Mouse (Mus musculus) stomach, embryonic 16.5 days (tissue): Measurements from ENCODE around the gene Cacna1a. TPM values are rescaled to one million over a fixed set of nuclear protein-coding genes. Genes with fewer than 3 reads are reported as not detected.
A peak's percentile ranks its signal among the peaks of the same experiment; 100 is the strongest.

Experiments
- ATAC-seq: fragments of 200-750 bp; cut with Nextera tagmentation; 2 replicates; pipeline ENCODE4 v1.8.0; 2017; ENCODE audit warnings: moderate number of reproducible peaks, moderate TSS enrichment; ENCODE audit not compliant: insufficient read depth, low FRiP score
- H3K27ac ChIP-seq: fragments of 300-500 bp; sonication (generic); 2 replicates; pipeline ENCODE4 v1.5.1; 2014; ENCODE audit warnings: low read length
- H3K27me3 ChIP-seq: fragments of 300-500 bp; sonication (generic); 2 replicates; pipeline ENCODE4 v1.6.1; 2014; ENCODE audit warnings: low read length, control low read depth, mixed read lengths; ENCODE audit not compliant: control insufficient read depth, insufficient read depth
- H3K36me3 ChIP-seq: fragments of 300-500 bp; sonication (generic); 2 replicates; pipeline ENCODE4 v1.6.1; 2014; ENCODE audit warnings: low read length; ENCODE audit not compliant: control insufficient read depth, insufficient read depth
- H3K4me1 ChIP-seq: fragments of 300-500 bp; sonication (generic); 2 replicates; pipeline ENCODE4 v1.6.1; 2014; ENCODE audit warnings: low read length, control low read depth, mixed read lengths; ENCODE audit not compliant: control insufficient read depth, insufficient read depth
- H3K4me2 ChIP-seq: fragments of 300-500 bp; sonication (generic); 2 replicates; pipeline ENCODE4 v1.6.1; 2014; ENCODE audit warnings: low read depth, low read length, mixed read lengths
- H3K4me3 ChIP-seq: fragments of 300-500 bp; sonication (generic); replicated peaks from 2 replicates; pipeline ENCODE4 v1.5.1; 2014; ENCODE audit warnings: mild to moderate bottlenecking, low read length
- H3K9ac ChIP-seq: fragments of 300-500 bp; sonication (generic); 2 replicates; pipeline ENCODE4 v1.6.1; 2014; ENCODE audit warnings: low read length
- H3K9me3 ChIP-seq: fragments of 300-500 bp; sonication (generic); replicated peaks from 2 replicates; pipeline ENCODE4 v1.6.1; 2016; ENCODE audit warnings: low read length, control low read depth; ENCODE audit not compliant: control insufficient read depth
- WGBS: fragments of 180-500 bp; shearing (Covaris S2); extraction: QIAGEN DNeasy Blood & Tissue Kit; methylation state at CpG from one replicate; pipeline ENCODE4 v1.1.7; 2014; 5-methylcytosine and 5-hydroxymethylcytosine counted together
- polyA plus RNA-seq: library from polyadenylated mRNA; unstranded; fragments of >200 nt; fragmentation: Nextera tagmentation; extraction: Ambion mirVana; gene quantifications from 2 replicates; pipeline ENCODE4 v1.2.1, GENCODE M21; 2015

Cacna1a gene
- 2.0 and 2.2 TPM in 2 replicates for polyA plus RNA-seq

GRCm38 (mm10) chr8:84388275-84388674 lies at the start of gene Cacna1a:
TSS of gene Cacna1a (plus strand) at chr8:84388440.
- Histone ChIP-seq H3K9me3 (no peaks in the 10 kb centered on the region), H3K27me3 (no peaks in the 10 kb centered on the region), H3K4me2 (no peak within 1 kb of the TSS), H3K4me3 (no peak within 1 kb of the TSS), H3K4me1 (peaks cover 12% of the 10 kb centered on the region), H3K36me3 (no peaks in the 10 kb centered on the region), H3K9ac (no peak within 1 kb of the TSS), H3K27ac (peak within 1 kb of the TSS; percentile 21)
- no peak for ATAC-seq
- 51% methylated on average over 3 of the region's 3 CpGs for WGBS

- Histone ChIP-seq H3K9ac (no peak overlapping the region), H3K27ac (no peak overlapping the region), H3K4me2 (peak overlapping the region; percentile 26; the same call in 1 of the 2 replicates), H3K36me3 (no peaks in the 10 kb centered on the region), H3K4me3 (no peak overlapping the region), H3K27me3 (peaks cover 14% of the 10 kb centered on the region), H3K4me1 (no peaks in the 10 kb centered on the region), H3K9me3 (no peaks in the 10 kb centered on the region)
- ATAC-seq = no peak
- 19% methylated on average over 17 of the region's 17 CpGs for WGBS
Measured at GRCm38 (mm10) chr8:84338493-84338892, 49.7 kb upstream of the Cacna1a start.

GRCm38 (mm10) chr8:84339320-84339719 lies 48.9 kb upstream of the Cacna1a start:
- no peak for ATAC-seq
- 15% methylated on average over 7 of the region's 7 CpGs for WGBS
- no peaks in the 10 kb centered on the region for H3K4me1 ChIP-seq

GRCm38 (mm10) chr8:84339867-84340266 lies 48.4 kb upstream of the Cacna1a start:
- H3K27ac ChIP-seq = no peak overlapping the region
- H3K4me3 ChIP-seq = no peak overlapping the region
- H3K36me3 ChIP-seq = no peaks in the 10 kb centered on the region
- no peak for ATAC-seq
- WGBS = 59% methylated on average over 4 of the region's 4 CpGs
- H3K9ac ChIP-seq = no peak overlapping the region
- H3K27me3 ChIP-seq = peaks cover 14% of the 10 kb centered on the region
- no peaks in the 10 kb centered on the region for H3K4me1 ChIP-seq
- H3K4me2 ChIP-seq = no peak overlapping the region
- H3K9me3 ChIP-seq = no peaks in the 10 kb centered on the region

More at GRCm38 (mm10) chr8:84339320-84339719, 48.9 kb upstream of the Cacna1a start:
- no peaks in the 10 kb centered on the region for H3K9me3 ChIP-seq
- no peak overlapping the region for H3K4me2 ChIP-seq
- no peak overlapping the region for H3K4me3 ChIP-seq
- H3K36me3 ChIP-seq = no peaks in the 10 kb centered on the region
- H3K27ac ChIP-seq = no peak overlapping the region
- peaks cover 14% of the 10 kb centered on the region for H3K27me3 ChIP-seq
- no peak overlapping the region for H3K9ac ChIP-seq

- no peak overlapping the region for H3K27ac ChIP-seq
- WGBS = 18% methylated on average over 2 of the region's 2 CpGs
- H3K4me1 ChIP-seq = no peaks in the 10 kb centered on the region
- no peaks in the 10 kb centered on the region for H3K36me3 ChIP-seq
- H3K4me2 ChIP-seq = no peak overlapping the region
- no peak for ATAC-seq
- H3K9ac ChIP-seq = no peak overlapping the region
- no peaks in the 10 kb centered on the region for H3K9me3 ChIP-seq
- peaks cover 14% of the 10 kb centered on the region for H3K27me3 ChIP-seq
- H3K4me3 ChIP-seq = no peak overlapping the region
Measured at GRCm38 (mm10) chr8:84340671-84341070, 47.6 kb upstream of the Cacna1a start.

- no peak for ATAC-seq
- H3K27ac ChIP-seq = no peak overlapping the region
- WGBS = 70% methylated on average over 7 of the region's 7 CpGs
- H3K4me2 ChIP-seq = no peak overlapping the region
- no peaks in the 10 kb centered on the region for H3K27me3 ChIP-seq
- no peak overlapping the region for H3K4me3 ChIP-seq
- H3K4me1 ChIP-seq = no peaks in the 10 kb centered on the region
- H3K9ac ChIP-seq = no peak overlapping the region
- H3K36me3 ChIP-seq = no peaks in the 10 kb centered on the region
- H3K9me3 ChIP-seq = no peaks in the 10 kb centered on the region
Measured at GRCm38 (mm10) chr8:84345493-84345892, 42.7 kb upstream of the Cacna1a start.

GRCm38 (mm10) chr8:84346421-84346820 lies 41.8 kb upstream of the Cacna1a start:
- WGBS = 57% methylated on average over 4 of the region's 4 CpGs
- no peaks in the 10 kb centered on the region for H3K4me1 ChIP-seq
- H3K36me3 ChIP-seq = no peaks in the 10 kb centered on the region
- no peak overlapping the region for H3K9ac ChIP-seq
- ATAC-seq = no peak
- H3K27ac ChIP-seq = no peak overlapping the region
- no peak overlapping the region for H3K4me3 ChIP-seq
- H3K9me3 ChIP-seq = no peaks in the 10 kb centered on the region
- no peak overlapping the region for H3K4me2 ChIP-seq
- H3K27me3 ChIP-seq = no peaks in the 10 kb centered on the region

GRCm38 (mm10) chr8:84349526-84349925 lies 38.7 kb upstream of the Cacna1a start:
- no peak for ATAC-seq
- Histone ChIP-seq H3K27ac (no peak overlapping the region), H3K9ac (no peak overlapping the region), H3K36me3 (no peaks in the 10 kb centered on the region), H3K4me1 (no peaks in the 10 kb centered on the region), H3K4me3 (no peak overlapping the region), H3K4me2 (no peak overlapping the region), H3K9me3 (no peaks in the 10 kb centered on the region), H3K27me3 (no peaks in the 10 kb centered on the region)
- WGBS = 63% methylated on average over 1 of the region's 1 CpGs

GRCm38 (mm10) chr8:84350960-84351359 lies 37.3 kb upstream of the Cacna1a start:
- no peak overlapping the region for H3K27ac ChIP-seq
- no peak overlapping the region for H3K4me3 ChIP-seq
- no peak; the same call in 1 of the 2 replicates for ATAC-seq
- H3K27me3 ChIP-seq = no peaks in the 10 kb centered on the region
- no peak overlapping the region for H3K9ac ChIP-seq
- no peak overlapping the region for H3K4me2 ChIP-seq
- no peaks in the 10 kb centered on the region for H3K9me3 ChIP-seq
- 44% methylated on average over 4 of the region's 4 CpGs for WGBS
- no peaks in the 10 kb centered on the region for H3K4me1 ChIP-seq
- H3K36me3 ChIP-seq = no peaks in the 10 kb centered on the region
